Mouse (Mus musculus): ENCODE results near the gene Olfr1234. TPM values are rescaled to one million over a fixed set of nuclear protein-coding genes. Genes with fewer than 3 reads are reported as not detected.

The Olfr1234 gene
- not detected for total RNA-seq (2021)

DNA sequence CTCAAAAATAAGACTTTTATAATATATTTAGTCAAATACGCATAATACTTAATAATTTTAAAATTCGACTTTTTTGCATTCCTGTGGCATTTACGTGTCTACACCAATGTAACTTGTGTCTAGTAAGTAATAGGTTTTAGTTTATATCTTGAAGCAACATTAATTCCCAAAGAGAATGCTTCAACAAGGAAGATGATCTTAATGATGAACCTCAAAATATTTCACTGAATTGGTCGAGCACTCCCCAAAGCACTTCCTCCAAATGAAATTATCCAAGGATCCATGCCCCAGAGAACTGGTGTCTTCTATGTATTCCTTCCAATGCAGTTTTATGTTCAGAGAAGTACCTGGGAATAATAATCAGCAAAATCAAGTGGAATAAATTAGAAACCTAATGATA, at the start of gene Olfr1234:
Gene Olfr1234 (minus strand): TSS at position 101 of the 400 bp plus-strand sequence.
- no peak for DNase-seq (ENCODE audit: low spot score in 2 of 2)
- intact Hi-C loops (cut with DNase I) = no loop called here

- intact Hi-C loops (cut with DNase I) = no loop called here
- DNase-seq (ENCODE audit: low spot score in 2 of 2) = no peak
Observed at GRCm38 (mm10) chr2:89409576-89409975, 44.9 kb upstream of the Olfr1234 start, which contains the start of gene Olfr1238. TSS of gene Olfr1238 (minus strand) at chr2:89409676.

- no peak for DNase-seq (ENCODE audit: low spot score in 2 of 2)
- intact Hi-C loops (cut with DNase I) = no loop called here
Observed at GRCm38 (mm10) chr2:89400882-89401281, 36.2 kb upstream of the Olfr1234 start.

DNA sequence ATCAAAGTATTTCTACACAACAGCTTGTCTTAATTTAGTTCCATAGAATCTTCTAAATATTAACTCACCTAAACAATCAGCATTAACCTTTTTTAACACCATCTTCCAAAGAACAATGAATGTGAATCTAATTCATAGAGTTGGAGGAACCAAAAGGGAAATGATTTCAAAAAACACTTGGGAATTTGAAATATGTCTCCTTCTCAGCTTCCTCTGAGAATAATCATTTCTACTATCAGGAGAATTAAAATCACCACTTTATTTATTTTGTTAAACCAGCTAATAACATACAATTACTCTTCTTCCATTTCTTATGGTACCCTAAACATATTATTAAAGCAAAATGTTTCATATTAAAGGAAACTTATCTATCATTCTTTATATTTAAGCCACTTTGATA, 22.4 kb downstream of the Olfr1234 start, which contains the start of gene Olfr1233:
Gene Olfr1233 (minus strand): TSS at position 101 of the 400 bp plus-strand sequence.
- intact Hi-C loops (cut with DNase I) = no loop called here
- DNase-seq (ENCODE audit: low spot score in 2 of 2) = no peak

GRCm38 (mm10) chr2:89329575-89329974, 35.1 kb downstream of the Olfr1234 start, which contains the start of gene Olfr1232:
TSS of gene Olfr1232 (minus strand) at chr2:89329675.
- intact Hi-C loops (cut with DNase I) = no loop called here
- DNase-seq (ENCODE audit: low spot score in 2 of 2) = no peak

Other genes with a start within 250 kb of the Olfr1234 start
- not detected for gene Olfr1221, start 247.6 kb downstream of the Olfr1234 start, total RNA-seq (2021)
- not detected for gene Olfr1222, start 231.8 kb downstream of the Olfr1234 start, total RNA-seq (2021)
- not detected for gene Olfr1223, start 213.3 kb downstream of the Olfr1234 start, total RNA-seq (2021)
- not detected for gene Olfr1224-ps1, start 200.8 kb downstream of the Olfr1234 start, total RNA-seq (2021)
- gene Olfr1225, start 190.2 kb downstream of the Olfr1234 start, total RNA-seq (2021) = not detected
- not detected for gene Olfr1226, start 164.8 kb downstream of the Olfr1234 start, total RNA-seq (2021)
- gene Olfr1228, start 110.8 kb downstream of the Olfr1234 start, total RNA-seq (2021) = not detected
- gene Olfr1229, start 76.9 kb downstream of the Olfr1234 start, total RNA-seq (2021) = not detected
- gene Olfr1230, start 67.6 kb downstream of the Olfr1234 start, total RNA-seq (2021) = not detected
- gene Olfr1231, start 57.8 kb downstream of the Olfr1234 start, total RNA-seq (2021) = not detected
- gene Olfr1232, start 35.2 kb downstream of the Olfr1234 start, total RNA-seq (2021) = not detected
- gene Olfr1233, start 22.5 kb downstream of the Olfr1234 start, total RNA-seq (2021) = not detected
- not detected for gene Olfr1238, start 44.8 kb upstream of the Olfr1234 start, total RNA-seq (2021)
- not detected for gene Olfr1239, start 55.5 kb upstream of the Olfr1234 start, total RNA-seq (2021)
- not detected for gene Olfr1240, start 78.1 kb upstream of the Olfr1234 start, total RNA-seq (2021)
- not detected for gene Olfr1241, start 122.3 kb upstream of the Olfr1234 start, total RNA-seq (2021)
- not detected for gene Olfr1242, start 133.5 kb upstream of the Olfr1234 start, total RNA-seq (2021)
- gene Olfr1243, start 166.6 kb upstream of the Olfr1234 start, total RNA-seq (2021) = not detected
- not detected for gene Olfr1245, start 213.6 kb upstream of the Olfr1234 start, total RNA-seq (2021)
- gene Olfr1246, start 228.3 kb upstream of the Olfr1234 start, total RNA-seq (2021) = not detected
- under 1 TPM in 1 of 2 experiments, not detected in 1; 0.11 TPM for gene Olfr1247, start 249.3 kb upstream of the Olfr1234 start, total RNA-seq (2021)

Data from left cerebral cortex, postnatal 36 days (tissue).